Mouse (Mus musculus): ENCODE measurements around the gene Alkbh5.
A peak's percentile ranks its signal among the peaks of the same experiment; 100 is the strongest.

- no peak for TF ChIP-seq CTCF (conservative IDR thresholded peaks at IDR 0.05; ENCODE audit: low read length)
- 0 out of 2 replicates have a peak, but pooled peaks have one; percentile 13 for TF ChIP-seq NANOG (IDR thresholded peaks at IDR 0.05; ENCODE audit: borderline replicate concordance, low read length)
- TF ChIP-seq POU5F1 (IDR thresholded peaks at IDR 0.05; ENCODE audit: borderline replicate concordance, low read length): no peak
Measured at GRCm38 (mm10) chr11:60526461-60526860, 9.7 kb upstream of the Alkbh5 start.
